Mouse (Mus musculus) testis, adult 10 weeks (tissue): Measurements from ENCODE around the gene Ccdc43. TPM values are rescaled to one million over a fixed set of nuclear protein-coding genes. Genes with fewer than 3 reads are reported as not detected.

Experiments
- polyA plus RNA-seq: library from polyadenylated mRNA; stranded (reverse); fragments of 350-450 nt; fragmentation: Illumina TruSeq; extraction: RNeasy Lipid Tissue Mini Kit (QIAGEN cat#74804); gene quantifications from one replicate; pipeline ENCODE4 v1.2.3, GENCODE M21; 2014; ENCODE audit warnings: low read depth, low replicate concordance

The Ccdc43 gene
- polyA plus RNA-seq = 15.3 TPM

GRCm38 (mm10) chr11:102697338-102698017 is at the start of gene Ccdc43:
Gene Ccdc43 (minus strand): TSS chr11:102697782.

GRCm38 (mm10) chr11:102663416-102663815 is 34.2 kb downstream of the Ccdc43 start, which contains the start of gene Meioc:
Gene Meioc (plus strand): TSS chr11:102663716.

Other genes with a start within 250 kb of the Ccdc43 start
- not detected for gene Itga2b, start 227.7 kb downstream of the Ccdc43 start, polyA plus RNA-seq
- 20.4 TPM for gene Gpatch8, start 141.4 kb downstream of the Ccdc43 start, polyA plus RNA-seq
- gene Gm11627, start 118.3 kb downstream of the Ccdc43 start, polyA plus RNA-seq = 0.49 TPM
- 0.32 TPM for gene Fzd2, start 93.4 kb downstream of the Ccdc43 start, polyA plus RNA-seq
- 295 TPM for gene Meioc, start 34.1 kb downstream of the Ccdc43 start, polyA plus RNA-seq
- 0.38 TPM for gene Adam11, start 63.7 kb upstream of the Ccdc43 start, polyA plus RNA-seq
- 16.6 TPM for gene Gjc1, start 121.9 kb upstream of the Ccdc43 start, polyA plus RNA-seq
- gene Higd1b, start 138.1 kb upstream of the Ccdc43 start, polyA plus RNA-seq = not detected
- gene Eftud2, start 183.2 kb upstream of the Ccdc43 start, polyA plus RNA-seq = 53.4 TPM
- 12.5 TPM for gene Ccdc103, start 183.4 kb upstream of the Ccdc43 start, polyA plus RNA-seq
- 0.31 TPM for gene Fam187a, start 187.4 kb upstream of the Ccdc43 start, polyA plus RNA-seq
- 0.07 TPM for gene Gfap, start 203.1 kb upstream of the Ccdc43 start, polyA plus RNA-seq
- gene Kif18b, start 227.3 kb upstream of the Ccdc43 start, polyA plus RNA-seq = 4.1 TPM
- not detected for gene C1ql1, start 248.9 kb upstream of the Ccdc43 start, polyA plus RNA-seq